Mouse (Mus musculus): ENCODE data around the gene Ercc6. TPM values are rescaled to one million over a fixed set of nuclear protein-coding genes. Genes with fewer than 3 reads are reported as not detected.

Gene Ercc6
- polyA plus RNA-seq, 1 experiment from 2014 or later: 7.9 TPM

DNA sequence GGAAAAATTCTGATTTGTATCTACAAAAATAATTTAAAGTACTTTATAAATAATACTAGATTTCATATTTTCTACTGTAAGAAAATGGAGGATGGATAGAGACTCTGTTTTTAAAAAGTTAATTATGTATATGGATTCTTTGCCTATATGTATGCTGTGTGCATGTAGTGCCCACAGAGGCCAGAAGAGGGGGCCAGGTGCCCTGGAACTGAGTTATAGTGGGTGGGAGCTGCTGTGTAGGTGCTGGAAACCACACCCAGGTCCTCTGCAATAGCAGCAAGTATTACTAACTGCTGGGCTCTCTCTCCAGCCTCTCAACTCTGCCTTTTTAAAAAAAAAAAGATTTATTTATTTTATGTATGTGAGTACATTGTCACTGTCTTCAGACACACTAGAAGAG, 29.8 kb downstream of the Ercc6 start:
- no peak overlapping the region for H3K9ac ChIP-seq (ENCODE audit: low read length)
- no peaks in the 10 kb centered on the region for H3K9me3 ChIP-seq (ENCODE audit: control insufficient read depth, low read length)
- no peak overlapping the region for H3K4me3 ChIP-seq (ENCODE audit: control insufficient read depth in 1 of 2, insufficient read depth in 1 of 2, low read depth in 1 of 2, low read length in 2 of 2)
- no peaks in the 10 kb centered on the region for H3K27me3 ChIP-seq (ENCODE audit: control insufficient read depth, insufficient read depth, low read length)
- peaks cover 32% of the 10 kb centered on the region for H3K36me3 ChIP-seq (ENCODE audit: control insufficient read depth, insufficient read depth, low read length)
- no peak overlapping the region for H3K27ac ChIP-seq (replicated peaks in 1 of 2; ENCODE audit: control insufficient read depth in 1 of 2, insufficient read depth in 1 of 2, low read depth in 2 of 2, low read length in 2 of 2)
- no peak for ATAC-seq (ENCODE audit: insufficient number of reproducible peaks, insufficient read depth, low FRiP score, low read depth)
- 0 out of 4 replicates have a peak, but pooled peaks cover 0 to 3% of the 10 kb centered on the region in 2 experiments for H3K4me1 ChIP-seq (ENCODE audit: control insufficient read depth in 2 of 2, insufficient read depth in 2 of 2, low read length in 2 of 2)
- H3K4me2 ChIP-seq (ENCODE audit: low read length): no peak overlapping the region

DNA sequence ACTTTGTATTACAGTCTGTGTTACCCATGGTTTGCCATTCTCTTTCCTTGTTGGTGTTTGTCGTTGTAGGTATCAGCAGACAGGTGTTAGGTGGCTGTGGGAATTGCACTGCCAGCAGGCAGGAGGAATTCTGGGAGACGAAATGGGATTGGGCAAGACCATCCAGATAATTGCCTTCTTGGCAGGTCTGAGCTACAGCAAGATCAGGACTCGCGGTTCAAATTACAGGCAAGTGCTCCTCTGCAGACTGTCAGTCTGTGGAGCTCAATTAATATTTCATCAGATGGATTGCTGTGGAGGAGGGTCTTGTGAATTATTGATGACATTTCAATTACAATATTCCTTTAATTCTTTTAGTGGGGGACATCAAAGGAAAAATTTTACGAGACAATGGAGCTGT, 33.4 kb downstream of the Ercc6 start:
- Histone ChIP-seq H3K27ac (replicated peaks in 1 of 2; ENCODE audit: control insufficient read depth in 1 of 2, insufficient read depth in 1 of 2, low read depth in 2 of 2, low read length in 2 of 2) (no peak overlapping the region), H3K4me3 (ENCODE audit: control insufficient read depth in 1 of 2, insufficient read depth in 1 of 2, low read depth in 1 of 2, low read length in 2 of 2) (no peak overlapping the region), H3K9ac (ENCODE audit: low read length) (no peak overlapping the region), H3K36me3 (ENCODE audit: control insufficient read depth, insufficient read depth, low read length) (peaks cover 46% of the 10 kb centered on the region), H3K9me3 (ENCODE audit: control insufficient read depth, low read length) (no peaks in the 10 kb centered on the region), H3K4me2 (ENCODE audit: low read length) (no peak overlapping the region), H3K4me1 (ENCODE audit: control insufficient read depth in 2 of 2, insufficient read depth in 2 of 2, low read length in 2 of 2) (0 out of 4 replicates have a peak, but pooled peaks cover 0 to 3% of the 10 kb centered on the region in 2 experiments), H3K27me3 (ENCODE audit: control insufficient read depth, insufficient read depth, low read length) (no peaks in the 10 kb centered on the region)
- WGBS: 82% methylated on average over 5 of the region's 5 CpGs
- no peak for ATAC-seq (ENCODE audit: insufficient number of reproducible peaks, insufficient read depth, low FRiP score, low read depth)

- H3K9ac ChIP-seq (ENCODE audit: low read length): no peak overlapping the region
- H3K4me1 ChIP-seq (ENCODE audit: control insufficient read depth in 2 of 2, insufficient read depth in 2 of 2, low read length in 2 of 2): no peaks in the 10 kb centered on the region
- no peaks in the 10 kb centered on the region for H3K27me3 ChIP-seq (ENCODE audit: control insufficient read depth, insufficient read depth, low read length)
- no peak overlapping the region for H3K4me3 ChIP-seq (ENCODE audit: control insufficient read depth in 1 of 2, insufficient read depth in 1 of 2, low read depth in 1 of 2, low read length in 2 of 2)
- no peak overlapping the region for H3K27ac ChIP-seq (replicated peaks in 1 of 2; ENCODE audit: control insufficient read depth in 1 of 2, insufficient read depth in 1 of 2, low read depth in 2 of 2, low read length in 2 of 2)
- H3K4me2 ChIP-seq (ENCODE audit: low read length): no peak overlapping the region
- 80% methylated on average over 5 of the region's 5 CpGs for WGBS
- no peak for ATAC-seq (ENCODE audit: insufficient number of reproducible peaks, insufficient read depth, low FRiP score, low read depth)
- H3K36me3 ChIP-seq (ENCODE audit: control insufficient read depth, insufficient read depth, low read length): peaks cover 64% of the 10 kb centered on the region
- H3K9me3 ChIP-seq (ENCODE audit: control insufficient read depth, low read length): no peaks in the 10 kb centered on the region
Measured at GRCm38 (mm10) chr14:32551854-32552253, 38.5 kb downstream of the Ercc6 start.

DNA sequence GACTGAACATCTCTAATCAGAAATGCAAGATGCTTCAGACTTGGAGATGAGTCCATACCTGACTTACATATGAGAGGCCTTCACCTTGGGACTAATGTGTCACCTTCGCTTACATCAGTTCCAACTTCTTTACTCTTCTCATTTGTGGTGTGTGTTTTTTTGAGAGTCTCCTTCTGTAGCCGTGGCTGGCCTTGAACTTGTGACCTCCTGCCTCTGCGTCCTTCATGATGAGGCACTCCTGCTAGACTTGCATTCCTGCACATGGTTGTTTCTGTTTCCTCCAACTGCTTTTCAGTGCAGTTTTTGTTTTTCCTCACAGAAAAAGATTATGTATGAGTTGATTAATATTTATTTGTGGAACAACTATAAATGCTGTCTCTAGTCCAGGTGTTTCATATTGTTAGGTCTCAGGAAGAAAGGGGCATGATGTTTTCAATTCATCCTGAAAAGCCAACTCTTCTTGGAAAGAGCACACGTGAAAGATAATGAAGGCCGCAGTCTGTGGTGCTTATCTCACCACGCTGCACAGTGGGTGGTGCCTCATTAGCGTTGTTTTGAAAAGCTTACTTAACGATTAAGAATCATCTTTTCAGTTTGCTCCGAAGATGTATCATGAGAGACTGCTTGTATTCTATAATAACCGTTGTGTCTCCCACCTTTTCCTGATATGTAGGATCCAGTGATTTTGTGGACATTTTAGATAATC, 40.0 kb downstream of the Ercc6 start:
- no peak for ATAC-seq (ENCODE audit: insufficient number of reproducible peaks, insufficient read depth, low FRiP score, low read depth)
- no peaks in the 10 kb centered on the region for H3K27me3 ChIP-seq (ENCODE audit: control insufficient read depth, insufficient read depth, low read length)
- no peak overlapping the region for H3K4me2 ChIP-seq (ENCODE audit: low read length)
- 70% methylated on average over 10 of the region's 10 CpGs for WGBS
- H3K4me3 ChIP-seq (ENCODE audit: control insufficient read depth in 1 of 2, insufficient read depth in 1 of 2, low read depth in 1 of 2, low read length in 2 of 2): no peak overlapping the region
- peaks cover 64% of the 10 kb centered on the region for H3K36me3 ChIP-seq (ENCODE audit: control insufficient read depth, insufficient read depth, low read length)
- no peaks in the 10 kb centered on the region for H3K9me3 ChIP-seq (ENCODE audit: control insufficient read depth, low read length)
- H3K4me1 ChIP-seq (ENCODE audit: control insufficient read depth in 2 of 2, insufficient read depth in 2 of 2, low read length in 2 of 2): no peaks in the 10 kb centered on the region
- H3K9ac ChIP-seq (ENCODE audit: low read length): no peak overlapping the region
- H3K27ac ChIP-seq (replicated peaks in 1 of 2; ENCODE audit: control insufficient read depth in 1 of 2, insufficient read depth in 1 of 2, low read depth in 2 of 2, low read length in 2 of 2): no peak overlapping the region

DNA sequence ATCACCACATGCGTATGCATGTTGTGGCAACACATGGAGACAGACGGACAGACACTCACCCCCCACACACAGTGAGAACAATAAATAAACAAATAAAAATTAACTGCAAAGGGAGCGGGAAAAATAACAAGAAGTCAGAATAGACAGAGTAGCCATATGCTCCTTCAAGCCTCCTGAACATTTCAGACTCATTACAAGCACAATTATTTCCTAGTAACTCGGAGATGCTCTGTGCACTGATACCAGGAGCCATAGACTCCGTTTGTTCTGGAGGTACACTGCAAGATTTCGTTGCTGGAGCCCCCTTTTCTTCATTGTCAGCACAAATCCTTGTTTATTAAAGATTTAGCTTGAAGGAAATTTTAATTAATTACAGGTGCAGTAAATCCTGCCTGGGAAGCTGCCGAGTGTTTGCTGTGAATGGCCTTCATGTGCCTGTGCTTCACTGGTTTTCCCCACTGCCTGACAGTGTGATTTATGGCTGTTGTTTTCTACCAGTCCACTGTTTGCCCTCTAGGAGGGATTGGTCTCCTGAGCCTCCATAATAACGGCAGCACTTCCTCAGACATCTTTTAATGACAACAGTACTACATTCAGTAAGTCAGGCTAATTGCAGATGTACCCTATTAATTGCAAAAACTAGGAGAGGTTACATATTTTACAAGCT, 41.7 kb downstream of the Ercc6 start:
- H3K36me3 ChIP-seq (ENCODE audit: control insufficient read depth, insufficient read depth, low read length): peaks cover 71% of the 10 kb centered on the region
- no peak overlapping the region for H3K9ac ChIP-seq (ENCODE audit: low read length)
- no peak overlapping the region for H3K4me2 ChIP-seq (ENCODE audit: low read length)
- no peaks in the 10 kb centered on the region for H3K4me1 ChIP-seq (ENCODE audit: control insufficient read depth in 2 of 2, insufficient read depth in 2 of 2, low read length in 2 of 2)
- H3K4me3 ChIP-seq (ENCODE audit: control insufficient read depth in 1 of 2, insufficient read depth in 1 of 2, low read depth in 1 of 2, low read length in 2 of 2): no peak overlapping the region
- WGBS: 87% methylated on average over 8 of the region's 8 CpGs
- no peaks in the 10 kb centered on the region for H3K27me3 ChIP-seq (ENCODE audit: control insufficient read depth, insufficient read depth, low read length)
- no peak for ATAC-seq (ENCODE audit: insufficient number of reproducible peaks, insufficient read depth, low FRiP score, low read depth)
- H3K27ac ChIP-seq (replicated peaks in 1 of 2; ENCODE audit: control insufficient read depth in 1 of 2, insufficient read depth in 1 of 2, low read depth in 2 of 2, low read length in 2 of 2): no peak overlapping the region
- no peaks in the 10 kb centered on the region for H3K9me3 ChIP-seq (ENCODE audit: control insufficient read depth, low read length)

- Histone ChIP-seq H3K9me3 (ENCODE audit: control insufficient read depth, low read length) (no peaks in the 10 kb centered on the region), H3K27me3 (ENCODE audit: control insufficient read depth, insufficient read depth, low read length) (no peaks in the 10 kb centered on the region), H3K36me3 (ENCODE audit: control insufficient read depth, insufficient read depth, low read length) (peaks cover 88% of the 10 kb centered on the region), H3K9ac (ENCODE audit: low read length) (no peak overlapping the region), H3K4me2 (ENCODE audit: low read length) (no peak overlapping the region), H3K27ac (replicated peaks in 1 of 2; ENCODE audit: control insufficient read depth in 1 of 2, insufficient read depth in 1 of 2, low read depth in 2 of 2, low read length in 2 of 2) (no peak overlapping the region), H3K4me3 (ENCODE audit: control insufficient read depth in 1 of 2, insufficient read depth in 1 of 2, low read depth in 1 of 2, low read length in 2 of 2) (no peak overlapping the region), H3K4me1 (ENCODE audit: control insufficient read depth in 2 of 2, insufficient read depth in 2 of 2, low read length in 2 of 2) (no peaks in the 10 kb centered on the region)
- WGBS: 89% methylated on average over 3 of the region's 3 CpGs
- no peak for ATAC-seq (ENCODE audit: insufficient number of reproducible peaks, insufficient read depth, low FRiP score, low read depth)
Measured at GRCm38 (mm10) chr14:32561428-32561827, 48.1 kb downstream of the Ercc6 start.

GRCm38 (mm10) chr14:32563661-32564060, 50.3 kb downstream of the Ercc6 start:
- 92% methylated on average over 6 of the region's 6 CpGs for WGBS

More at GRCm38 (mm10) chr14:32563661-32564060, 50.3 kb downstream of the Ercc6 start:
- H3K4me1 ChIP-seq (ENCODE audit: control insufficient read depth in 2 of 2, insufficient read depth in 2 of 2, low read length in 2 of 2): no peaks in the 10 kb centered on the region
- no peaks in the 10 kb centered on the region for H3K27me3 ChIP-seq (ENCODE audit: control insufficient read depth, insufficient read depth, low read length)
- no peak overlapping the region for H3K4me3 ChIP-seq (ENCODE audit: control insufficient read depth in 1 of 2, insufficient read depth in 1 of 2, low read depth in 1 of 2, low read length in 2 of 2)
- peaks cover 90% of the 10 kb centered on the region for H3K36me3 ChIP-seq (ENCODE audit: control insufficient read depth, insufficient read depth, low read length)
- no peaks in the 10 kb centered on the region for H3K9me3 ChIP-seq (ENCODE audit: control insufficient read depth, low read length)
- H3K9ac ChIP-seq (ENCODE audit: low read length): no peak overlapping the region
- H3K4me2 ChIP-seq (ENCODE audit: low read length): no peak overlapping the region
- H3K27ac ChIP-seq (replicated peaks in 1 of 2; ENCODE audit: control insufficient read depth in 1 of 2, insufficient read depth in 1 of 2, low read depth in 2 of 2, low read length in 2 of 2): no peak overlapping the region
- no peak for ATAC-seq (ENCODE audit: insufficient number of reproducible peaks, insufficient read depth, low FRiP score, low read depth)

All from heart, embryonic 14.5 days (tissue).